Mouse (Mus musculus) ES-Bruce4 (cell line): ENCODE measurements around the gene Rab11fip3.

ENCODE experiments used
- CTCF ChIP-seq: IDR thresholded peaks from one replicate; pipeline ENCODE4 v1.8.1; 2011; ENCODE audit warnings: low read depth, low read length
- EP300 ChIP-seq: IDR thresholded peaks from 2 replicates; pipeline ENCODE4 v1.6.1; 2011; ENCODE audit warnings: low read depth, low read length; ENCODE audit not compliant: insufficient read depth
- POLR2A ChIP-seq: IDR thresholded peaks from one replicate; pipeline ENCODE4 v1.8.1; 2011; ENCODE audit warnings: low read length; ENCODE audit not compliant: insufficient read depth

DNA sequence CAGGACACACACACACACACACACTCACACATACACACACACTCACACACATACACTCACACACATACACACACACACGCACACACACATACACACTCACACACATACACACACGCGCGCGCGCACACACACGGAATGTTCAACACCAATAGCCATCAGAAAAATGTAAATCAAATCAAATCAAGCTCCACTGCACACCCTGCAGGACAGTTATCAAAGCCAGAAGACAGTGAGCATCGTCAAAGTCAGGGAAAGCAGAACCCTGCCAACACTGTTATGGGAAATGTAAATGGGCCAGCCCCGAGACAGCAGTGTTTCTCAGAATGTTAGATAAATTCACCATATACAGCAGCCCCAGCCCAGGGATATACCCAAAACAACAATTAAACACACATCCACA is 98.9 kb downstream of the Rab11fip3 start:
- no peak for TF ChIP-seq EP300
- TF ChIP-seq CTCF: no peak
- TF ChIP-seq POLR2A: no peak
